Mouse (Mus musculus): ENCODE measurements around the gene 4930558C23Rik. TPM values are rescaled to one million over a fixed set of nuclear protein-coding genes. Genes with fewer than 3 reads are reported as not detected.
"Not testable (repeated sequence)": the region's sequence is repeated elsewhere in the genome, so short reads cannot be mapped to it uniquely, and the experiment has no call there.

The 4930558C23Rik gene
- polyA plus RNA-seq, 1 experiment, result not detected

DNA sequence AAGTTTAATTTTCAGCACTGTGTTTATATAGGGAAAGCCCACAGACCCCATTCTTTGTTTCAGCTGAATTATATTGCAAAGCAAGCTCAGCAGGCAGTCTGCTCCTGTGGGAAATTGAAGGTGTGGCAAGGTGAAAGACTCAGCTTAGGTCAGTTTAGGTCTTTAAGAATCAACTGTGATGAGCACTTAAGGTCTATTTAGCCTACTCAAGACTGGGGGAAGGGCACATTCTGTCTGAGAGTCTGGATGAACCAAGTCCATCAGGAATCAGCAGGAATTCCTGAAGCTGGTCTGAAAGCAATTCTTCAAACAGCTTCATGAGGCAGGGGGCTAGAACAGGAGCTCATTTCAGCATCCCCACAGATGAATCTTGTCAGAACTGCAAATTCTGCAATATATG is 32.5 kb downstream of the 4930558C23Rik start:
- Histone ChIP-seq H3K36me3 (ENCODE audit: control insufficient read depth, insufficient read depth, low read length) (no peaks in the 10 kb centered on the region), H3K4me1 (ENCODE audit: control insufficient read depth, insufficient read depth, insufficient read length, low read length) (no peaks in the 10 kb centered on the region), H3K27me3 (ENCODE audit: control insufficient read depth, insufficient read depth, low read length) (no peaks in the 10 kb centered on the region), H3K4me3 (ENCODE audit: low read depth, low read length) (no peak overlapping the region), H3K27ac (ENCODE audit: insufficient read depth, low read depth, low read length) (no peak overlapping the region)
- TF ChIP-seq CTCF (IDR thresholded peaks at IDR 0.05; ENCODE audit: extremely low read depth, insufficient read length, insufficient replicate concordance, low read depth, low read length), result no peak
- TF ChIP-seq POLR2A (IDR thresholded peaks at IDR 0.05; ENCODE audit: low read depth, low read length), result no peak

DNA sequence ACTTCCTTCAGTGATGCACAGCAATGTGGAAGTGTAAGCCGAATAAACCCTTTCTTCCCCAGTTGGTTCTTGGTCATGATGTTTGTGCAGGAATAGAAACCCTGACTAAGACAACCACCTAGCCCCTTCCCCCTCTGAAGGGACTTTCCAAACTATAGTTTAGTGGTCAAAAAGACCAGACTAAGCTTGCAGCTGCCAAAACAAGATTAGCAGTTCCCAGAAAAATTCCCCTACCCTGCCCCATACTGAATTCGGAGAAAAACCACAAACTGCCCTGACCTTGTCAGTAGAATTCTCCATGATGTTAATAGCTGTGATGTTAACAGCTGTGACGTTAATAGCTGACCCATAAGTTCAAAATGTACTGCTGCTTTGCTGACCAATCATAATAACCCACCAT is 42.4 kb downstream of the 4930558C23Rik start:
- WGBS, result 73% methylated on average over 3 of the region's 3 CpGs
- H3K27me3 ChIP-seq (ENCODE audit: control insufficient read depth, insufficient read depth, low read length); H3K27ac ChIP-seq (ENCODE audit: insufficient read depth, low read depth, low read length); H3K4me3 ChIP-seq (ENCODE audit: low read depth, low read length); H3K4me1 ChIP-seq (ENCODE audit: control insufficient read depth, insufficient read depth, insufficient read length, low read length); H3K36me3 ChIP-seq (ENCODE audit: control insufficient read depth, insufficient read depth, low read length): not testable (repeated sequence)

DNA sequence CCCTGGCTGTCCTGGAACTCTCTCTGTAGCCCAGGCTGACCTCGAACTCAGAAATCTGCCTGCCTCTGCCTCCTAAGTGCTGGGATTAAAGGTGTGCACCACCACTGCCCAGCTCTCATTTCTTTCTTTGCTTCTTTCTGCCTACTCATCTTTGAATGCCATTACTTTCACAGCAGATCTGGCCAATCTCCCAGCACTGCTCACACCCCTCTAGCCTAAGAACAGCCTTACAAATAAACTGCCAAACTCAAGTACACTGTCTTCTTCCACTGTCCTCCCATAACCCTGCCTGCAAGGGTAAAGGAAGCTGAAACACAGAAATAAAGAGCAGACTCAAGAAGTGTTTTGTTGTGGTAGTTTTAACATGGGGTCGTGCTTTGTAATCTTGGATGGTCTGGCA is 44.9 kb downstream of the 4930558C23Rik start:
- TF ChIP-seq POLR2A (IDR thresholded peaks at IDR 0.05; ENCODE audit: low read depth, low read length), result no peak
- TF ChIP-seq CTCF (IDR thresholded peaks at IDR 0.05; ENCODE audit: extremely low read depth, insufficient read length, insufficient replicate concordance, low read depth, low read length), result no peak
- no peaks in the 10 kb centered on the region for H3K4me1 ChIP-seq (ENCODE audit: control insufficient read depth, insufficient read depth, insufficient read length, low read length)
- 94% methylated on average over 2 of the region's 2 CpGs for WGBS
- H3K27me3 ChIP-seq (ENCODE audit: control insufficient read depth, insufficient read depth, low read length), result no peaks in the 10 kb centered on the region
- H3K36me3 ChIP-seq (ENCODE audit: control insufficient read depth, insufficient read depth, low read length), result peaks cover 6% of the 10 kb centered on the region
- no peak overlapping the region for H3K4me3 ChIP-seq (ENCODE audit: low read depth, low read length)
- no peak overlapping the region for H3K27ac ChIP-seq (ENCODE audit: insufficient read depth, low read depth, low read length)

DNA sequence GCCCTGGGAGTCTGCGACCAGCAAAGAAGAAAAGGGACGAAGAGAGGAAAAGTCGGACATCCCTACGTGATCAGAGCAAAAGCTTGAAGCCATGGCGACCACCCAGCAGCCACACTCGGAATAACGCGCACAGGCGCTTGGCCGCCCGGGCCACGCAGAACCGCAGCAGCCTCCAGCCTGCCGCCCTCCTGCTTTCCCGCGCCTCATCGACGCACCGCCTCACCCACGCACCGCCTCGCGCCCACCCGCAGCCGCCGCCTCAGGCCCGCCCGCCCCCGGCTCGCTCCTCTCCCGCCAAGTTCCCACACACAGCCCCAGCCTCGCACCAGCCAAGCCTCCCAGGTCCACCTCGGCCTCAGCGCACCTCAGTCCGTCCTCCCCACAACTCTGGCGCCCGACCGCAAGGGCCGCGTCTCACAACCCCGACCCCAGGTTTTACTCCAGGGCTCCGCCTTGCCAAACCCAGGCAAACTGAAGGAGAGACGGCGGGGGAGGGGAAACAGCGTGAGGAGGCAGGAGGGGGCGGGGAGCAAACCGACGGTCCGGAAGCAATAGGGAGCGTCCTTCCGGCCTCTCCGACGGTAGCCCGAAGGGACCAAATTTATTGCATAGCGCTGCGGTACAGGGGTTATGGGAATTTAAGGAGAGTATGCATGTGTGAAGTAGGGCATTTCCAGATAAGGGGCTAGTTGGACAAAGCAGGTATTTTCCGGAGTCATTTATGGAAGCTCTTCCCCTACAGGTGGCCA is 45.8 kb downstream of the 4930558C23Rik start, which contains the start of gene Setdb1:
TSS of gene Setdb1 (minus strand) at position 502 of the 749 bp plus-strand sequence.
- Histone ChIP-seq H3K36me3 (ENCODE audit: control insufficient read depth, insufficient read depth, low read length) (peaks cover 11% of the 10 kb centered on the region), H3K4me3 (ENCODE audit: low read depth, low read length) (peak within 1 kb of the TSS; percentile 65)
- not testable (repeated sequence) for H3K27me3 ChIP-seq (ENCODE audit: control insufficient read depth, insufficient read depth, low read length); H3K27ac ChIP-seq (ENCODE audit: insufficient read depth, low read depth, low read length); H3K4me1 ChIP-seq (ENCODE audit: control insufficient read depth, insufficient read depth, insufficient read length, low read length)
- under 1% methylated on average over 36 of the region's 57 CpGs for WGBS

DNA sequence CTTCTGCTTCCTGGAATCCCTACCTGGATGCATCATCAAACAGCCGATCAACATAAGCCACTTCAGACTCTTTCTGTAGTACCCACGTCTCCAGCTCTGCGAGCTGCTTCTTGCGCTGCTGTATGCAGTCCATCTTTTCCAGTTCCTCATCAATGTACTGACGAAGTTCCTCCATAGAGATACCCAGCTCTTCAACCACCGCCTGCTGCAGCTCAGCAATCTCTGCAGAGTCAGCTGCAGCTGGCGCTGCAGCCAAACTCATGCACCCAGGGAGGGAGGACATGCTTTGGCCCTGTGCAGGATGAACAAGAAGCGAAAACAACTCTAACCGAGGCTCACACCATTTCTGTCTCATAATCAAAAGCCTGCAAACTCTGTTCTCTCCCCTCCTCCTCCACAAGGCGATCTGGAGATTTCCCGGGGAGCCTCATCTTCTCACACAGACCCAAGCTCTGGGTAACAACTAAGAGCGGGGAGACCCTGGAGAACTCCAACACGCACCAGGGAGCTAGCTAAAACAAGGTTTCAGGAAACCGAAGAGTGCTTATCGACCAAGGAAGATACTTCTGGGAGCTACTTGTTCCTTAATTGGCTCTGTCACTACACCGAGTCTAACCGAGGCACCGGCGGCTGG is 46.6 kb downstream of the 4930558C23Rik start:
- H3K4me1 ChIP-seq (ENCODE audit: control insufficient read depth, insufficient read depth, insufficient read length, low read length); H3K27me3 ChIP-seq (ENCODE audit: control insufficient read depth, insufficient read depth, low read length); H3K27ac ChIP-seq (ENCODE audit: insufficient read depth, low read depth, low read length): not testable (repeated sequence)
- 16% methylated on average over 13 of the region's 19 CpGs for WGBS
- Histone ChIP-seq H3K36me3 (ENCODE audit: control insufficient read depth, insufficient read depth, low read length) (peaks cover 11% of the 10 kb centered on the region), H3K4me3 (ENCODE audit: low read depth, low read length) (peak overlapping the region; percentile 65)

DNA sequence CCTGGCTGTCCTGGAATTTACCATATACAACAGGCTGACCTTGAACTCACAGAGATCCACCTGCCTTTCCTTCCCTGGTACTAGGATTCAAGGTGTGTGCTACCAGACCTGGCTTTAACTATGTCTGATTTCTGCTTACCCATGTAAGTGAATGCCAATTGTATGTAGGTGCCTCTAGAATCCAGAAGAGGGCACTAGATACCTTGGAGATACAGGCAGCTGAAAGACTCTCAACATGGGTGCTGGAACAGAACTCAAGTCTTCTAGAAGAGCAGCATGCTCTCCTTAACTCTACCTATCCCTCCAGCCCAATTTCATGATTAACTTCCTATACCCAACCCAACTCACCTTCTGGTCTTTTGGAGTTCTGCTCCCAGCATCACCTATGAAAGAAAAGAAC is 53.1 kb downstream of the 4930558C23Rik start:
- H3K4me1 ChIP-seq (ENCODE audit: control insufficient read depth, insufficient read depth, insufficient read length, low read length), result no peaks in the 10 kb centered on the region
- no peak overlapping the region for H3K4me3 ChIP-seq (ENCODE audit: low read depth, low read length)
- no peak for TF ChIP-seq CTCF (IDR thresholded peaks at IDR 0.05; ENCODE audit: extremely low read depth, insufficient read length, insufficient replicate concordance, low read depth, low read length)
- no peak for TF ChIP-seq POLR2A (IDR thresholded peaks at IDR 0.05; ENCODE audit: low read depth, low read length)
- peaks cover 38% of the 10 kb centered on the region for H3K36me3 ChIP-seq (ENCODE audit: control insufficient read depth, insufficient read depth, low read length)
- no peak overlapping the region for H3K27ac ChIP-seq (ENCODE audit: insufficient read depth, low read depth, low read length)
- H3K27me3 ChIP-seq (ENCODE audit: control insufficient read depth, insufficient read depth, low read length), result no peaks in the 10 kb centered on the region

DNA sequence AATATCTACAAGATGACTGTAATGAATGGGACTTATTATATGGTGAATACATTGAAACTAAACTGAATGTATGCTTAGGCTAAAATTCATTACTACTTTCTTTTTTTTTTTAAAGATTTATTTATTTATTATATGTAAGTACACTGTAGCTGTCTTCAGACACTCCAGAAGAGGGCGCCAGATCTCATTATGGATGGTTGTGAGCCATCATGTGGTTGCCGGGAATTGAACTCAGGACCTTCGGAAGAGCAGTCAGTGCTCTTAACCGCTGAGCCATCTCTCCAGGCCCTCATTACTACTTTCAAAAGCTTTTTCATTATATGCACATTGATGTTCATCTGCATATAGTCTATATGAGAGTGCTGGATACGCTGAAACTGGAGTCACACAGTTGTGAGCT is 54.3 kb downstream of the 4930558C23Rik start:
- H3K36me3 ChIP-seq (ENCODE audit: control insufficient read depth, insufficient read depth, low read length), result peaks cover 36% of the 10 kb centered on the region
- not testable (repeated sequence) for H3K4me1 ChIP-seq (ENCODE audit: control insufficient read depth, insufficient read depth, insufficient read length, low read length)
- 97% methylated on average over 5 of the region's 5 CpGs for WGBS

DNA sequence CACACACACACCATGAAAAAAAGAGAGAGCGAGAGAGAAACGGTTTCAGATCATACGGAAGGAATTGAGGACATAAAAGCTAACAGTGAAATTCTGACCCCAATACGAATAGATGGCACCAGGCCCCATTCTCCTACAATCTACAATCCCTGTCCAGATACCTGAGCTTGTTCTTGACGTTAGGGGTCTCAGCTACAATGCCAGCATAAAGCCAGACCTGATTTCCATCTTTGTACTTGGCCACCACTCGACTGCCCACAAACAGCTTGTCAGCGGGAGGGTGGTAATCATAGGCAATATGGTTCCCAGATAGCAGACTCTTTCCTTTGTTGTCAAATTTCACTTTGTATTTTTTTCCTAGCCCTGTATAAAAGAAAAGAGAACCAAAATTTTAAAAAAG is 56.2 kb downstream of the 4930558C23Rik start:
- Histone ChIP-seq H3K27me3 (ENCODE audit: control insufficient read depth, insufficient read depth, low read length) (no peaks in the 10 kb centered on the region), H3K27ac (ENCODE audit: insufficient read depth, low read depth, low read length) (no peak overlapping the region), H3K4me1 (ENCODE audit: control insufficient read depth, insufficient read depth, insufficient read length, low read length) (no peaks in the 10 kb centered on the region), H3K36me3 (ENCODE audit: control insufficient read depth, insufficient read depth, low read length) (peaks cover 41% of the 10 kb centered on the region), H3K4me3 (ENCODE audit: low read depth, low read length) (no peak overlapping the region)
- TF ChIP-seq POLR2A (IDR thresholded peaks at IDR 0.05; ENCODE audit: low read depth, low read length) (no peak), CTCF (IDR thresholded peaks at IDR 0.05; ENCODE audit: extremely low read depth, insufficient read length, insufficient replicate concordance, low read depth, low read length) (no peak)
- 92% methylated on average over 7 of the region's 7 CpGs for WGBS

More for the DNA sequence above, 54.3 kb downstream of the 4930558C23Rik start:
- H3K27ac ChIP-seq (ENCODE audit: insufficient read depth, low read depth, low read length); H3K27me3 ChIP-seq (ENCODE audit: control insufficient read depth, insufficient read depth, low read length); H3K4me3 ChIP-seq (ENCODE audit: low read depth, low read length): not testable (repeated sequence)

DNA sequence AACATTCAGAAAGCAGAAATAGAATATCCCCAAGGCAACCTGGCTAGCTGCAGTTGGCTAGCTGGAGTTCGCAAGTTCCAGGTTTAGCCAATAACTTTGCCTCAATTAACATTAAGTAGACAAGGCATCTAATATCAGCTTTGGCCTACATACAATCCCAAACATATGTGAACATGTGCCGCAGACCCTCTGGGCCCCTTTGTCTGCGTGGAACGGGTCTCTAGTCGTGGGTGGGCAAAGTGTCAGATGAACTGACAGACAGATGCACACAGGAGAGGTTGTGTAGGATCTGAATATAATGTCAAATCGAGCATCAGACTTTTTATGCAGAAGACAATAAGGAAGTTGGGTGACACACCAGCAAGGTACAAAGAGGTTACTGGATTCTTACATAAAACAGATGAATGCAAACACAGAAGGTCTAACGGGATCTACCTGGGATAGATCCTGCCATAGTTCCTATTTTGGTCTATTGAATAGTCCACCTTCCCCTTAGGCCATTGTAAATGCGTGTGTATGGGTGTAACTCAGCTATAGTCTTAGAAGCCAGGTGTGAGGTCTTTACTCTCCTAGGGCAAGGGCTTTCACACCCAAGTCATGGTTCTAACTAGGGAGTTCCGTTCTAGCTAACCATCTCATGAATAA is 59.2 kb downstream of the 4930558C23Rik start:
- H3K4me1 ChIP-seq (ENCODE audit: control insufficient read depth, insufficient read depth, insufficient read length, low read length); H3K27me3 ChIP-seq (ENCODE audit: control insufficient read depth, insufficient read depth, low read length); H3K4me3 ChIP-seq (ENCODE audit: low read depth, low read length); H3K27ac ChIP-seq (ENCODE audit: insufficient read depth, low read depth, low read length): not testable (repeated sequence)
- H3K36me3 ChIP-seq (ENCODE audit: control insufficient read depth, insufficient read depth, low read length), result peaks cover 60% of the 10 kb centered on the region
- 88% methylated on average over 9 of the region's 9 CpGs for WGBS
